ENCODE assay signal across 10 mouse cellular contexts in genomic region chr8:46236441-46237223, GRCm38 (mm10). TPM values are rescaled to one million over a fixed set of nuclear protein-coding genes. Genes with fewer than 3 reads are reported as not detected.
DNase-seq lines count a peak whose midpoint lies in the region; ATAC-seq and TF ChIP-seq lines count a peak whose summit lies in the region.
"Had no signal": no experiment of that assay in that cellular context is flagged by ENCODE, and none has a peak within 500 bp of the region (broad histone marks: within the 10 kb centered on the region; RNA-seq: fewer than 3 reads in every experiment).

No protein-coding gene starts in this region.

- no peak for TF ChIP-seq EP300 in liver, postnatal 0 days (IDR thresholded peaks at IDR 0.05; ENCODE audit: low read depth)

- no peak overlapping the region for H3K4me2 ChIP-seq in liver, postnatal 0 days (ENCODE audit: low read depth, low read length)

- no peak overlapping the region for H3K9ac ChIP-seq in liver, postnatal 0 days (replicated peaks)

- ATAC-seq in liver, postnatal 0 days: peak; percentile 31; the same call in 1 of the 2 replicates
- peak; percentile 65; the same call in 1 of the 2 replicates for ATAC-seq in common myeloid progenitor, adult 5-6 weeks (replicated peaks; ENCODE audit: low read depth, poor library complexity, severe bottlenecking)

- TF ChIP-seq CTCF in liver, postnatal 0 days (IDR thresholded peaks at IDR 0.05; ENCODE audit: low read depth): peak; percentile 41

- 51% methylated on average over 7 of the region's 7 CpGs for WGBS in liver, postnatal 0 days (ENCODE audit: insufficient replicate concordance)

- H3K27ac ChIP-seq in liver, postnatal 0 days (ENCODE audit: low read depth): no peak overlapping the region

- H3K9me3 ChIP-seq in liver, postnatal 0 days (ENCODE audit: low read length): no peaks in the 10 kb centered on the region

- DNase-seq in adrenal gland, postnatal 14 days: peak; percentile 10
- DNase-seq in adrenal gland, postnatal 25 days: no peak
- no peak for DNase-seq in liver, postnatal 0 days
- no peak for DNase-seq in liver
- DNase-seq in induced T-regulatory cell, adult 2 months (ENCODE audit: low read depth): peak; percentile 39
- DNase-seq in cerebellum, adult 9-11 months: no peak
- DNase-seq in kidney, adult 8-10 months: no peak

- no peaks in the 10 kb centered on the region for H3K36me3 ChIP-seq in liver, postnatal 0 days (replicated peaks; ENCODE audit: insufficient read depth, low read length)

- no peak overlapping the region for H3K4me3 ChIP-seq in liver, postnatal 0 days (ENCODE audit: low read depth, low read length)
- H3K4me3 ChIP-seq: erythroblast, embryonic 14.5 days had no signal

- no peaks in the 10 kb centered on the region for H3K4me1 ChIP-seq in liver, postnatal 0 days (ENCODE audit: insufficient read depth)

- no peaks in the 10 kb centered on the region for H3K27me3 ChIP-seq in liver, postnatal 0 days (ENCODE audit: insufficient read depth, low read length)

RNA-seq across cellular contexts. Expression of gene Slc25a4, which starts 25.5 kb away (rescaled TPM):
- 205 and 233 TPM in 2 replicates for total RNA-seq in adrenal gland, postnatal 14 days (2021)
- total RNA-seq in adrenal gland, postnatal 25 days (2021): 134 and 159 TPM in 2 replicates
- polyA plus RNA-seq in liver, postnatal 0 days (2015; fragmentation: Nextera tagmentation; extraction: Ambion mirVana): 448 and 459 TPM in 2 replicates
- 159 and 178 TPM in 2 replicates for total RNA-seq in common myeloid progenitor, adult 5-6 weeks (2017)

RNA-seq across cellular contexts. Expression of gene Helt, which starts 57.8 kb away (rescaled TPM):
- total RNA-seq in adrenal gland, postnatal 14 days (2021): not detected in 2 replicates
- not detected in 2 replicates for total RNA-seq in adrenal gland, postnatal 25 days (2021)
- not detected in 2 replicates for polyA plus RNA-seq in liver, postnatal 0 days (2015; fragmentation: Nextera tagmentation; extraction: Ambion mirVana)
- total RNA-seq in common myeloid progenitor, adult 5-6 weeks (2017): not detected in 2 replicates
- polyA plus RNA-seq: erythroblast, embryonic 14.5 days; limb, embryonic 11.5 days had no signal

Comparison
In these comparisons a context has a peak if more than half of its experiments do, and no peak if none do; other contexts are left out.
1. DNase-seq: peak in adrenal gland, postnatal 14 days (single experiment) and induced T-regulatory cell, adult 2 months (single experiment); none in adrenal gland, postnatal 25 days (single experiment), liver, postnatal 0 days (single experiment), liver (single experiment), cerebellum, adult 9-11 months (single experiment) and kidney, adult 8-10 months (0 of 2).